Mouse (Mus musculus): Measurements from ENCODE around the gene Maz. TPM values are rescaled to one million over a fixed set of nuclear protein-coding genes. Genes with fewer than 3 reads are reported as not detected.

Maz gene
- polyA plus RNA-seq, 2 experiments = 66.7 to 298 TPM

DNA sequence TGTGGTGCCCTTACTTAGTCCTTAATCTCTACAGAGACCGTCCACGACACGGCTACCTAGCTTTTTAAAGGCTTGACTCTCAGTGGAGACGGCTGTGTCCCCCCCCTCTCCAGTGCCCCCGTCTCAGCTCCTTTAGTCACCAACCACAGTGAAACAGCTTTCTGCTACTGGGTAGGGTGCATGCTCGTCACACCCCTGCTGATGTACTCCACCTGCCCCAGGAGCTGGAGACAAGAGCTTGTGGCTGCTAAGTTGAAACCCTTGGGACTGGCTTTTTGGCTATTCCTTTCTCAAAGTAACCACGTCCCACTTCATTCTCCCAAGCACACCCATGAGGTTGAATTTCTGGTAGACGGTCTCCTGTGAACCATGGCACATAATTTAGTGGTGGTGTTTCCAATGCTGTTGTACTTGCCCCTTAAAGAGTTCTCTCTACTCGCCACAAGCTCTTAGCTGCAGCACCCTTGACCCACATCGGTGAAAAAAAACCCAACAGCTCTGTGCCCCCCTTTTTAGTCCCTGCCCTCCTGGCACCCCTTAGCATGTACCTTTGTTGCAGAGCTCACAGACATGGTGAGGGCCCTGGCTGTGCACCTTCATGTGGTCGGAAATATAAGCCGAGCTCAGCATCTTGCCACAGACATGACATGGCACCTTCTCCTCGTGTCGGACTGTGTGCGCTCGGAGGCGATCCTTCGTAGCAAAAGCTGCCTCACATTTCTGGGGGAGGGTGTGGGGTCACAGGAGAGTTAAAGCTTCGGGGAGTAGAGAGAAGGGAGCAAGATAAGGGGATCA, 2.7 kb downstream of the Maz start:
- Histone ChIP-seq H3K4me1 (ENCODE audit: control insufficient read depth, insufficient read depth, low read length) (peaks cover 54% of the 10 kb centered on the region), H3K4me2 (replicated peaks; ENCODE audit: low read depth, low read length, severe bottlenecking) (peak overlapping the region; percentile 90), H3K9me3 (ENCODE audit: control insufficient read depth, low read length) (no peaks in the 10 kb centered on the region), H3K27me3 (ENCODE audit: control insufficient read depth, insufficient read depth, low read length) (no peaks in the 10 kb centered on the region), H3K9ac (ENCODE audit: low read depth, low read length, severe bottlenecking) (peak overlapping the region; percentile 97), H3K36me3 (ENCODE audit: control insufficient read depth, insufficient read depth, low read length) (peaks cover 45% of the 10 kb centered on the region), H3K4me3 (replicated peaks; ENCODE audit: low read length) (peak overlapping the region; percentile 96), H3K27ac (replicated peaks; ENCODE audit: low read depth, low read length) (peak overlapping the region; percentile 98; the same call in 1 of the 2 replicates)
- no peak for ATAC-seq (ENCODE audit: low FRiP score, low read depth)
- no peak for TF ChIP-seq POLR2A (IDR thresholded peaks at IDR 0.05; ENCODE audit: borderline replicate concordance, extremely low read depth, insufficient read depth, insufficient read length)
- DNase-seq (ENCODE audit: low spot score) = no peak
- 21% methylated on average over 19 of the region's 19 CpGs for WGBS

DNA sequence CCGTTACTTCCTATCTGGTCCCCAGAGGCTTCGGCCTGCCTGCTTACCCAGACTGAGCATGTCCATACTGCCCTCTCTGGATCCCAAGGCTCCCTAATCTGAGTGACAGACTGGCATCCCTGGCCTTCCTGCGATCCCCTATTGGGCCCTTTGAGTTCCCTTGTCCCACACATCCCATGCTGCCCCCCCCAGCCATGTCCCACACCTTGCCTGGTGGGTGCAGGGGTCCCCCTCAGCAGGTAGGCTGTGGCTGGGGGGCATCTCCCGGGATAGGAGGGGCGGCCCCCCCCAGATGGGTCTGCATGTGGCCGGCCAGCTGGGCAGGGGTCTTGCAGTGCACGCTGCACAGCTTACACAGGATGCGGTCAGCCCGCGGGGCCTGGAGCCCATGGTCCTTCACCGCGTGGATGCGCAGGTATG, 3.6 kb downstream of the Maz start:
- H3K36me3 ChIP-seq (ENCODE audit: control insufficient read depth, insufficient read depth, low read length) = peaks cover 40% of the 10 kb centered on the region
- TF ChIP-seq POLR2A (IDR thresholded peaks at IDR 0.05; ENCODE audit: borderline replicate concordance, extremely low read depth, insufficient read depth, insufficient read length) = no peak
- no peak overlapping the region for H3K27ac ChIP-seq (replicated peaks; ENCODE audit: low read depth, low read length)
- H3K9ac ChIP-seq (ENCODE audit: low read depth, low read length, severe bottlenecking) = peak overlapping the region; percentile 97
- H3K4me3 ChIP-seq (replicated peaks; ENCODE audit: low read length) = peak overlapping the region; percentile 96
- WGBS = 74% methylated on average over 13 of the region's 13 CpGs
- no peaks in the 10 kb centered on the region for H3K9me3 ChIP-seq (ENCODE audit: control insufficient read depth, low read length)
- H3K4me2 ChIP-seq (replicated peaks; ENCODE audit: low read depth, low read length, severe bottlenecking) = peak overlapping the region; percentile 90
- ATAC-seq (ENCODE audit: low FRiP score, low read depth) = no peak
- H3K27me3 ChIP-seq (ENCODE audit: control insufficient read depth, insufficient read depth, low read length) = no peaks in the 10 kb centered on the region
- peaks cover 55% of the 10 kb centered on the region for H3K4me1 ChIP-seq (ENCODE audit: control insufficient read depth, insufficient read depth, low read length)
- DNase-seq (ENCODE audit: low spot score) = no peak

DNA sequence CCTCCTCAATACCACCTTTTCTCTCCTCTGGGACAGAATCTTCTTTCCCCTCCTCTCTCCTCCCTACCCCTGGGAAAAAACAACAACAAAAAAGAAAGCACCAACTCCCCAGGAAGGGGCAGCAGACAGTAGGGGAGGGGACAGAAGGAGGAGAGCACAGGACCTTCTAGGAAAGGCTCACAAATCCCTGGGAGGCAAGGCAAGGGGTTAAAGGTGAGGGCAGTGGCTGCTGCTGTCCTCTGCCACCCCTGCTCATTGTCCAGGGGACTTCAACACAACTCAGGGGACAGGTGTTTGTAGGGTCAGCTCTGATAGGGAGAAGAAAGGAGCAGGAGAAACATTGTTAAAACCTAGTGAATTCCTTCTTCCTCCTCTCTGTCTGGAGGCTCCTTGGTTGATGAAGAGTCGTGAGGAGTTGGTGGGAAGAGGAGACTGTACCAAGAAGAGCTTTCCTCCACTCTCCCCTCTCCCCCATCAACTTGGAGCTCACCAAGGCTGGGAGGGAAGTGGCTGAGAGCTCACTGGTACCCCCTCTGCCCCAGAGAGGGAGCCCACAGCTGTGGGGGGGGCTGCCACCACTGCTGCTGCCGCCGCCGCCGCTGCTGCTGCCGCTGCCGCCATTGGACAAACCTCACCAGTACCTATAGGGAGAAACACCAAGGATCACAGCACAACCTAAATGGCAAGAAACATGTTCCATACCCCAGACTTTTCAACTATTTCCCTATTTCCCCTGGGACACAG, 4.1 kb downstream of the Maz start:
- no peak for DNase-seq (ENCODE audit: low spot score)
- Histone ChIP-seq H3K27me3 (ENCODE audit: control insufficient read depth, insufficient read depth, low read length) (no peaks in the 10 kb centered on the region), H3K9me3 (ENCODE audit: control insufficient read depth, low read length) (no peaks in the 10 kb centered on the region), H3K4me1 (ENCODE audit: control insufficient read depth, insufficient read depth, low read length) (peaks cover 55% of the 10 kb centered on the region), H3K9ac (ENCODE audit: low read depth, low read length, severe bottlenecking) (peak overlapping the region; percentile 97; the same call in 1 of the 2 replicates), H3K27ac (replicated peaks; ENCODE audit: low read depth, low read length) (no peak overlapping the region; the same call in 1 of the 2 replicates), H3K4me2 (replicated peaks; ENCODE audit: low read depth, low read length, severe bottlenecking) (peak overlapping the region; percentile 0; the same call in 1 of the 2 replicates), H3K36me3 (ENCODE audit: control insufficient read depth, insufficient read depth, low read length) (peaks cover 40% of the 10 kb centered on the region), H3K4me3 (replicated peaks; ENCODE audit: low read length) (peak overlapping the region; percentile 96; the same call in 1 of the 2 replicates)
- WGBS = 83% methylated on average over 7 of the region's 7 CpGs
- no peak for TF ChIP-seq POLR2A (IDR thresholded peaks at IDR 0.05; ENCODE audit: borderline replicate concordance, extremely low read depth, insufficient read depth, insufficient read length)
- no peak for ATAC-seq (ENCODE audit: low FRiP score, low read depth)

DNA sequence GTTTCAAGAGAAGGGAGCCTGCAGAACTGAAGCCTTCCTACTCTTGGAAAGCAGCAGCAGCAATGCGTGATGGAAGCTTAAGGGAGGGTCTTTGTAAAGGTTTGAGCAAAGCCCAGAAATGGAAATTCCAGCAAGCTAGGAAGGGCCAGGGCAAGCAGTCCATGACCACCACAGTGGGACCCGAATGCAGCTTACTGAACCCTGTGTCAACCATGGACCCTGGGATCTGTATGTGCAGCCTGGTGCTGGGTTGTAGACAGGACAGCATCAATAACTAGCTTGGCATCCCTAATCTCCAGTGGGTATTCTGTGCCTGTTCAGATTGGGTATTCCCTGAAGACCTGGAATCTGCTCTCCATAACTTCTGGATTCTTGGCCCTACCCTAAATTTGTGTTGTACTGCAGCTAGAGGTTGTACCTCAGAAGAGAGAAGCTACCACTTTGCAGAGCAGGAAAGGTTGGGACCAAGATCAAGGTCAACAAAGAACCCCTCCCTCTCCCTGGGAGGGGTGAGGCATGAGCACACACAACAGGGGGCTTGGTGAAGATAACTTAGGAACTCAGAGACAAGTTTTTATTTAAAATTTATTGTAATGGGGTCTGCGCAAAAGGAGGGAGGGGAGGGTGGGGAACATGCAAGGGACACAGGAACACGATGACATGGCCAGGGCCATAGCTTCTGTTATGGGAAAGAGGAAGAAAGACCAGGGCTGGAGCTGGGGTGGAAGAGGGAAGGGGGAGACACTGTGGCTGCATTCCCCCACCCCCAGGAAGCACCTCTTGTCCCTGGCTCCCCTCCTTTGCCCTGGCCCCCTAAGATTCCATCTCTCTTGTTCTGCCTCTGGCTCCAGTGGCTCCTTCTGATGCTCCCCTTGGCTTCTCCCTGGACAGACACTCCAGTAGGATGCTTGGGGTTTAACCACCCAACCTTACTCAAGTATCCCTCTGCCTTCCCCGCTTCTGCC, 5.0 kb downstream of the Maz start:
- Histone ChIP-seq H3K36me3 (ENCODE audit: control insufficient read depth, insufficient read depth, low read length) (peaks cover 40% of the 10 kb centered on the region), H3K4me1 (ENCODE audit: control insufficient read depth, insufficient read depth, low read length) (peaks cover 56% of the 10 kb centered on the region), H3K9me3 (ENCODE audit: control insufficient read depth, low read length) (no peaks in the 10 kb centered on the region), H3K9ac (ENCODE audit: low read depth, low read length, severe bottlenecking) (peak overlapping the region; percentile 72), H3K4me3 (replicated peaks; ENCODE audit: low read length) (peak overlapping the region; percentile 61), H3K27ac (replicated peaks; ENCODE audit: low read depth, low read length) (peak overlapping the region; percentile 76), H3K4me2 (replicated peaks; ENCODE audit: low read depth, low read length, severe bottlenecking) (peak overlapping the region; percentile 85), H3K27me3 (ENCODE audit: control insufficient read depth, insufficient read depth, low read length) (no peaks in the 10 kb centered on the region)
- DNase-seq (ENCODE audit: low spot score) (no peak), ATAC-seq (ENCODE audit: low FRiP score, low read depth) (no peak)
- 47% methylated on average over 5 of the region's 5 CpGs for WGBS
- TF ChIP-seq POLR2A (IDR thresholded peaks at IDR 0.05; ENCODE audit: borderline replicate concordance, extremely low read depth, insufficient read depth, insufficient read length) = no peak
